Mouse (Mus musculus): ENCODE results near the gene C1qtnf1.

GRCm38 (mm10) chr11:118488191-118488906 lies 60.3 kb downstream of the C1qtnf1 start:
- TF ChIP-seq POLR2A (IDR thresholded peaks at IDR 0.05; ENCODE audit: low read depth, low read length) = no peak
- TF ChIP-seq CTCF (IDR thresholded peaks at IDR 0.05; ENCODE audit: extremely low read depth, insufficient read depth, insufficient read length, insufficient replicate concordance) = no peak

All from spleen, adult 2 months (tissue).